Mouse (Mus musculus): ENCODE results near the gene Ddc. TPM values are rescaled to one million over a fixed set of nuclear protein-coding genes. Genes with fewer than 3 reads are reported as not detected.

Ddc gene
- polyA plus RNA-seq, 1 experiment: 1.6 TPM

DNA sequence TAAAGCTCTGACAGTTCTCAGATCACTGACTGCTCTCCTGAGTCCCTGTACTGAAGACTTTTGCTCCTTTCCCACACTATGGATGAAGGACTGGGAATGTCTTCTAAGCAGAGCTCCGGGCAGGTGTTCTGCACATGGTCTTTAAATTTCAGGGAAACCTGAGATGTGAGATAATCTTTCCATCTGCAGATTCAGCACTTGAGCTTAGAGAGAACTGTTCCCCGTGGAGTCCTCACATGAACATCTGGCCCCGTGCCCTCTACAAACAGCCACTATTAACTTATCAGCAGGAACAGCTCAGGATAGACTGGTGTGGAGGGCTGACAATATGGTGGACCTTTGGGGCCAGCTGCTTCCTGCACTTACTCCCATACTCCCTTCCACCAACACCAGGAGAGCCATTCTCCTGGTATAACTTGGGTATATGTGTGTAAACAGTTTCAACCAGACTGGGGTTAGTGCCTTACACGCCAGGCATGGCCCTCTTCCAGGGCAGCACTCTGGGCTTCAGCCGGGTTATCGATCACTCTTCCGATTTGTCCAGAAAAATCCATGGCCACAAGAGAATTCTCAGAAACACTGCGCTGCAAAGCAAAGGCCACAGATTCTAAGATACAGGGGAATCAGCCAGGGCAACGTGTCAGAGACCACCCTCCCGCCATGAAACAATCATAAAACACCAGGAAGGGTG, 39.5 kb upstream of the Ddc start:
- no peak for TF ChIP-seq CTCF (IDR thresholded peaks at IDR 0.05; ENCODE audit: borderline replicate concordance, insufficient read depth, low read length)
- no peak for TF ChIP-seq POLR2A (IDR thresholded peaks at IDR 0.05; ENCODE audit: low read depth, low read length)
- H3K27ac ChIP-seq (ENCODE audit: insufficient read depth, low read length): no peak overlapping the region
- H3K4me3 ChIP-seq (ENCODE audit: insufficient read depth, low read length): no peak overlapping the region
- peaks cover 6% of the 10 kb centered on the region; the same call in 1 of the 2 replicates for H3K4me1 ChIP-seq (ENCODE audit: control insufficient read depth, insufficient read depth, low read length)

DNA sequence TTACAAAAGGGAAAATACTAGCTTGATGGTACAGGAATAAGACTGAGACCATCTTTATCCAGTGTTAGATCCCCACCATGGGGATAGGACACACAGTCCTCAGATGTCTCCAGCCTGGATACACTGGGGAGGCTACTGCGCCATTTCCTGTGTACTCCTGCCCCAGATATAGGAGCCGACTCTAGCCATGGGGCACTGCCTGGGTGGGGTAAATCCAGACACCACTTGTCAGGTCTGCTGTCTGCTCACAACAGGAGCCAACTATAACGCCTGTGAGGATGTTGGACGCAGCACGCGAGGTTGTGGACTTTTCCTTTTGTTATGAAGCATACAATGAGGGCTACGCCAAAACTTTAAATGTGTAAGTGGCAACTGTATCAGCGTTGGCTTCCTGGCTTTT, 36.9 kb upstream of the Ddc start:
- H3K4me1 ChIP-seq (ENCODE audit: control insufficient read depth, insufficient read depth, low read length): 0 out of 2 replicates have a peak, but pooled peaks cover 2% of the 10 kb centered on the region
- TF ChIP-seq CTCF (IDR thresholded peaks at IDR 0.05; ENCODE audit: borderline replicate concordance, insufficient read depth, low read length): no peak
- TF ChIP-seq POLR2A (IDR thresholded peaks at IDR 0.05; ENCODE audit: low read depth, low read length): no peak
- H3K27ac ChIP-seq (ENCODE audit: insufficient read depth, low read length): no peak overlapping the region
- no peak overlapping the region for H3K4me3 ChIP-seq (ENCODE audit: insufficient read depth, low read length)

GRCm38 (mm10) chr11:11932102-11932789, 34.3 kb upstream of the Ddc start:
- Histone ChIP-seq H3K27ac (ENCODE audit: insufficient read depth, low read length) (no peak overlapping the region), H3K4me3 (ENCODE audit: insufficient read depth, low read length) (no peak overlapping the region), H3K4me1 (ENCODE audit: control insufficient read depth, insufficient read depth, low read length) (no peaks in the 10 kb centered on the region)
- TF ChIP-seq CTCF (IDR thresholded peaks at IDR 0.05; ENCODE audit: borderline replicate concordance, insufficient read depth, low read length): no peak
- no peak for TF ChIP-seq POLR2A (IDR thresholded peaks at IDR 0.05; ENCODE audit: low read depth, low read length)

DNA sequence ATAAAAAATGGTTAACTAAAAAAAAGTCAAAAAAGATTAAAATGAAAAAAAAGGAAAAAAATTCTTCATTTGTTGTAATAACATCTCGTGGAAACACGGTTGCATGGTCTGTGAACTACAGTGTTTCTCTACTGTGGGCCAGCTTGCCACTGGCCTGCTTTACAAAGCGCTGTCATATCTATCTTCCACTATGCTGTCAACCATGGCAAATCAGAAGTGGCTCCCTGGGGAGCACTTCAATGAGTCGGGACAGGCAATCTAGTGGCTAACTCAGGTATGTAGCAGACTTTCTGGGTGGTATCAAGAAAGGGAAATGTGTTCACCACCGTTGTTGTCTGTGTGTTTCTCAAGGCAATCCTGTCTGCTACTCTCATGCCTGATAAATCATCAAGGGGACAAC, 33.7 kb upstream of the Ddc start:
- Histone ChIP-seq H3K4me1 (ENCODE audit: control insufficient read depth, insufficient read depth, low read length) (no peaks in the 10 kb centered on the region), H3K27ac (ENCODE audit: insufficient read depth, low read length) (no peak overlapping the region), H3K4me3 (ENCODE audit: insufficient read depth, low read length) (no peak overlapping the region)
- TF ChIP-seq CTCF (IDR thresholded peaks at IDR 0.05; ENCODE audit: borderline replicate concordance, insufficient read depth, low read length): no peak
- no peak for TF ChIP-seq POLR2A (IDR thresholded peaks at IDR 0.05; ENCODE audit: low read depth, low read length)

GRCm38 (mm10) chr11:11930527-11930926, 32.6 kb upstream of the Ddc start:
- Histone ChIP-seq H3K4me1 (ENCODE audit: control insufficient read depth, insufficient read depth, low read length) (no peaks in the 10 kb centered on the region), H3K27ac (ENCODE audit: insufficient read depth, low read length) (no peak overlapping the region), H3K4me3 (ENCODE audit: insufficient read depth, low read length) (no peak overlapping the region)
- no peak for TF ChIP-seq POLR2A (IDR thresholded peaks at IDR 0.05; ENCODE audit: low read depth, low read length)
- no peak for TF ChIP-seq CTCF (IDR thresholded peaks at IDR 0.05; ENCODE audit: borderline replicate concordance, insufficient read depth, low read length)

DNA sequence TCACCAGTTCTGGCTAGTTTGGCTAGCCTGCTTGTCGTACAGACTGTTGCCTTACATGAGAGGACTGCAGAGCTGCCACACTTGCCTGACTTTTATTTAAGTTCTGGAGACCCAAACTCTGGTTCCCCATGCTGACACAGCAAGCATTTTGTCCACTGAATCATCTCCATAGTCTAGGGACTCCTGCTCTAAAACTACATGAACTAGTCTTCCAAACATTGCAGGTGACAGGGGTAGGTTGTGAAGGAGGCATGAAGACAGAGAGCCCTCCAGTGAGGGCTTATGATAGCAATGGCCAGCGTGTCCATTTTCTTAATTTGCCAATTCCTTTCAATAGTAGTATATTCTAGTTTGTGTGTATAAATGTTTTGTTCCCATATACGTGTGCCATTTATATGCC, 31.1 kb upstream of the Ddc start:
- no peak overlapping the region for H3K4me3 ChIP-seq (ENCODE audit: insufficient read depth, low read length)
- TF ChIP-seq POLR2A (IDR thresholded peaks at IDR 0.05; ENCODE audit: low read depth, low read length) (no peak), CTCF (IDR thresholded peaks at IDR 0.05; ENCODE audit: borderline replicate concordance, insufficient read depth, low read length) (no peak)
- no peaks in the 10 kb centered on the region for H3K4me1 ChIP-seq (ENCODE audit: control insufficient read depth, insufficient read depth, low read length)
- no peak overlapping the region for H3K27ac ChIP-seq (ENCODE audit: insufficient read depth, low read length)

DNA sequence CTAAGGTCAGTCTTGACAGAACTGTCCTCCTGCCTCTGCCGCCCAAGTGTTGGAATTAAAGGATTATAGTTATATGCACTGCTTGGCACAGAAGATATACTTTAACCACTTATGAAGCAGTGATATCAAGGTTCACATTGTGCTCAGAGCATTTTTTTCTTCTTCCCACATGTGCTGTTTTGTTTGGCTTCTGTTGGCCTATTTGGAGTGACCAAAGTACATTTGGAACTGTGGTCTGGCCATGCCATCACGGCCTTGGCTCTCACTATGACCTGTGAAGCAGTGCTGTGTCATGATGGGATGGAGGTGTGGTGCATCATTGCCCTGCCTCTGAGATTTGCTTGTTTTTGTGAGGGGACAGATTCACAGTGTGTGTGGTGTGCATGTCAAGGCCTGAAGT, 30.6 kb upstream of the Ddc start:
- Histone ChIP-seq H3K4me1 (ENCODE audit: control insufficient read depth, insufficient read depth, low read length) (no peaks in the 10 kb centered on the region), H3K4me3 (ENCODE audit: insufficient read depth, low read length) (no peak overlapping the region), H3K27ac (ENCODE audit: insufficient read depth, low read length) (no peak overlapping the region)
- TF ChIP-seq CTCF (IDR thresholded peaks at IDR 0.05; ENCODE audit: borderline replicate concordance, insufficient read depth, low read length) (no peak), POLR2A (IDR thresholded peaks at IDR 0.05; ENCODE audit: low read depth, low read length) (no peak)

GRCm38 (mm10) chr11:11923900-11924299, 26.0 kb upstream of the Ddc start:
- H3K27ac ChIP-seq (ENCODE audit: insufficient read depth, low read length): no peak overlapping the region
- H3K4me1 ChIP-seq (ENCODE audit: control insufficient read depth, insufficient read depth, low read length): no peaks in the 10 kb centered on the region
- no peak for TF ChIP-seq CTCF (IDR thresholded peaks at IDR 0.05; ENCODE audit: borderline replicate concordance, insufficient read depth, low read length)
- TF ChIP-seq POLR2A (IDR thresholded peaks at IDR 0.05; ENCODE audit: low read depth, low read length): no peak
- no peak overlapping the region for H3K4me3 ChIP-seq (ENCODE audit: insufficient read depth, low read length)

GRCm38 (mm10) chr11:11923345-11923744, 25.4 kb upstream of the Ddc start:
- Histone ChIP-seq H3K4me3 (ENCODE audit: insufficient read depth, low read length) (no peak overlapping the region), H3K27ac (ENCODE audit: insufficient read depth, low read length) (no peak overlapping the region), H3K4me1 (ENCODE audit: control insufficient read depth, insufficient read depth, low read length) (no peaks in the 10 kb centered on the region)
- no peak for TF ChIP-seq CTCF (IDR thresholded peaks at IDR 0.05; ENCODE audit: borderline replicate concordance, insufficient read depth, low read length)
- no peak for TF ChIP-seq POLR2A (IDR thresholded peaks at IDR 0.05; ENCODE audit: low read depth, low read length)

DNA sequence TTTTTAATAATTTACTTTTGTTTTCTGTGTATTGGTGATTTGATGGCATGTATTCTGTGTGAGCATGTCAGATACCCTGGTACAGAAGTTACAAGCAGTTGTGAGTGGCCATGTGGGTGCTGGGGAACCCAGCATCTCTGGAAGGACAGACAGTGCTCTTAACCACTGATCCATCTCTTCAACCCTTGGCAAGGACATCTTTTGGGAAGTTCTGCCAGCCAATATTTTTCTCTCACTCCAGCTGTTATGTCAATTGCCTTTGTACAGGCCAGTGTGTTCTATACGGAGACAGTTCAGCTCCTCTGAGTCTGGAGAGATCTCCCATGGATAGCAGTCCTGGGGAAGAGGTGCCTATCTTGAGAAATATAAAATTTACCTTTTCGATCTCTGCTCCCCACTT, 24.2 kb upstream of the Ddc start:
- no peaks in the 10 kb centered on the region for H3K4me1 ChIP-seq (ENCODE audit: control insufficient read depth, insufficient read depth, low read length)
- no peak for TF ChIP-seq CTCF (IDR thresholded peaks at IDR 0.05; ENCODE audit: borderline replicate concordance, insufficient read depth, low read length)
- TF ChIP-seq POLR2A (IDR thresholded peaks at IDR 0.05; ENCODE audit: low read depth, low read length): no peak
- no peak overlapping the region for H3K27ac ChIP-seq (ENCODE audit: insufficient read depth, low read length)
- no peak overlapping the region for H3K4me3 ChIP-seq (ENCODE audit: insufficient read depth, low read length)

All from embryonic fibroblast, embryonic 13.5 days (primary cell).